Mouse (Mus musculus): ENCODE measurements around the gene Dlgap1.

GRCm38 (mm10) chr17:70829217-70829616, 860.3 kb downstream of the Dlgap1 start:
- TF ChIP-seq GATA1 (IDR thresholded peaks at IDR 0.05; ENCODE audit: borderline replicate concordance, low read length) (no peak), FLI1 (IDR thresholded peaks at IDR 0.05; ENCODE audit: low read length) (no peak)
